10 mouse cellular contexts compared by ENCODE assay signal in the genomic region with DNA sequence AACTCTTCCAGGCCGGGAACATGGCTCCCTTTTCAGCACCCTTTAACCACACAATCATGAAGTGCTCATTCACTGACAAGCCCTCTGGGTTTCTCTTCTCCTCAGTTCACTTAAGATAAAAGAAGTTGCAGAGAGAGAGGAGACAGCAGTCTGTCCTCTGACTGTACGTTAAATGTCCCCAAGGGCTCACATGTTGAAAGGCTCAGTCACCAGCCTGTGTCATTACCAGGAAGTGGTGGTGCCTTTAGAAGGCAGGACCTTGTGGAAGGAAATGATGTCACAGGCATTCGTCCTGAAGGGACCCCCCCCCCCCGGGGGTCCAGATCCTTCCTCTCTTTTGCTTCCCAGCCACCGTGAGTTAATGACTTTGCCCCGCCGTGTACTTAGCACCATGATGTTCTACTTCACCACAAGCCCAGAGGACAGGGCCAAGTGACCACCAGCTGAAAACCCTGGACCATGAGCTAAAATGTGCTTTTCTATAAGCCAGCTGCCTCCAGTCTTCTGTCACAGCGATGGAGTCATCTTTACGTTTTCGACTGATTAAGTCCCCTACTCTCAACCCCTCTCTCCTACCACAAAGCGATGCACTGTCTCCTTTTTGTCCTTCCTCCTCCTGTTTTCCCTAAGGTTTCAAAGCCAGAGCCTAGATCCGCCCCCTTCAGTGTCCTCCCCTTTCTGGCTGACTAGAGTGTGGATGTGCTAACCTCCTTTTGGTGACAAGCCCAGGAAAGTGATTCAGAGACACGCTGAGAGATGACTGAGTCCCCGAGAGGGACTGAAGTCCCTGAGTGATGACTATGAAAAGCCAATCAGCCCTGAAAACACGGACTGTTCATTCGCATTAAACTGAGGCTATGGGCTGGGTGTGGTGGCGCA. TPM values are rescaled to one million over a fixed set of nuclear protein-coding genes. Genes with fewer than 3 reads are reported as not detected.
A peak's percentile ranks its signal among the peaks of the same experiment; 100 is the strongest.
DNase-seq lines count a peak whose midpoint lies in the region; ATAC-seq and TF ChIP-seq lines count a peak whose summit lies in the region.
"Had no signal": no experiment of that assay in that cellular context is flagged by ENCODE, and none has a peak within 500 bp of the region (broad histone marks: within the 10 kb centered on the region; RNA-seq: fewer than 3 reads in every experiment).

No protein-coding gene starts in this region.

- no peak overlapping the region; the same call in 1 of the 2 replicates for H3K4me3 ChIP-seq in G1E (ENCODE audit: low read depth, low read length)
- no peak overlapping the region for H3K4me3 ChIP-seq in forebrain, embryonic 14.5 days (ENCODE audit: low read depth, low read length)
- H3K4me3 ChIP-seq: embryonic facial prominence, embryonic 15.5 days; midbrain, embryonic 15.5 days had no signal

- no peak overlapping the region for H3K9ac ChIP-seq in forebrain, embryonic 14.5 days (ENCODE audit: low read length)
- H3K9ac ChIP-seq: embryonic facial prominence, embryonic 15.5 days; midbrain, embryonic 15.5 days had no signal

- H3K9me3 ChIP-seq in G1E (replicated peaks) = peaks cover under 1% of the 10 kb centered on the region; the same call in 1 of the 2 replicates
- no peaks in the 10 kb centered on the region for H3K9me3 ChIP-seq in forebrain, embryonic 14.5 days (replicated peaks; ENCODE audit: control insufficient read depth, low read length)
- H3K9me3 ChIP-seq: embryonic facial prominence, embryonic 15.5 days; midbrain, embryonic 15.5 days had no signal

- no peaks in the 10 kb centered on the region for H3K27me3 ChIP-seq in G1E (ENCODE audit: insufficient read depth, low read length)
- H3K27me3 ChIP-seq in forebrain, embryonic 14.5 days (replicated peaks; ENCODE audit: control insufficient read depth, insufficient read depth, low read length) = no peaks in the 10 kb centered on the region
- H3K27me3 ChIP-seq: embryonic facial prominence, embryonic 15.5 days; midbrain, embryonic 15.5 days had no signal

- no peak overlapping the region for H3K27ac ChIP-seq in forebrain, embryonic 14.5 days (ENCODE audit: low read depth, low read length)
- H3K27ac ChIP-seq: embryonic facial prominence, embryonic 15.5 days; midbrain, embryonic 15.5 days had no signal

- H3K36me3 ChIP-seq in G1E (replicated peaks) = peaks cover 4% of the 10 kb centered on the region
- H3K36me3 ChIP-seq in forebrain, embryonic 14.5 days (ENCODE audit: control insufficient read depth, insufficient read depth, low read length) = no peaks in the 10 kb centered on the region
- H3K36me3 ChIP-seq: embryonic facial prominence, embryonic 15.5 days; midbrain, embryonic 15.5 days had no signal

- no peak for TF ChIP-seq CTCF in G1E (IDR thresholded peaks at IDR 0.05; ENCODE audit: low read depth, low read length)

- no peak overlapping the region for H3K4me2 ChIP-seq in forebrain, embryonic 14.5 days (ENCODE audit: low read length)

- peaks cover 84% of the 10 kb centered on the region for H3K4me1 ChIP-seq in G1E (ENCODE audit: insufficient read depth, low read depth, low read length)
- no peaks in the 10 kb centered on the region for H3K4me1 ChIP-seq in forebrain, embryonic 14.5 days (ENCODE audit: control insufficient read depth, insufficient read depth, low read length)

- peak; percentile 38 for DNase-seq in CD4-positive helper T cell, adult 2 months (ENCODE audit: low read depth, low spot score)
- peak; percentile 30 for DNase-seq in G1E (ENCODE audit: low spot score)
- DNase-seq in gastrocnemius, postnatal 25 days = peak; percentile 48
- no peak for DNase-seq in testis, postnatal 10 days (ENCODE audit: low spot score)
- no peak for DNase-seq in embryo, embryonic 10.5 days (ENCODE audit: low spot score)
- no peak for DNase-seq in forebrain, embryonic 14.5 days (ENCODE audit: low spot score)
- DNase-seq: right cerebral cortex, postnatal 25 days had no signal

- ATAC-seq in G1E (ENCODE audit: extremely low read depth, insufficient number of reproducible peaks, low FRiP score, poor library complexity, severe bottlenecking) = 0 out of 2 replicates have a peak, but pooled peaks have one; percentile 6
- ATAC-seq in inflammation-experienced regulatory T-cells, adult 6 months = peak; percentile 55
- no peak for ATAC-seq in forebrain, embryonic 14.5 days

- 77% methylated on average over 17 of the region's 17 CpGs for WGBS in forebrain, embryonic 14.5 days

RNA-seq across cellular contexts. Expression of a gene that starts 13.7 kb away (rescaled TPM):
- 24.8 and 26.9 TPM in 2 replicates for total RNA-seq in G1E (2014; fragmentation: Nextera tagmentation)
- total RNA-seq in G1E (2017) = 57.5 and 60.6 TPM in 2 replicates
- 45.9 and 57.4 TPM in 2 replicates for polyA plus RNA-seq in G1E (2012)
- 10 to 100 TPM; 14.3 to 17.9 TPM for total RNA-seq in gastrocnemius, postnatal 25 days (2021)
- polyA plus RNA-seq in inflammation-experienced regulatory T-cells, adult 6 months (2017; shearing (Covaris generic)) = 10 to 100 TPM; 13.8 to 21.9 (median 20.6) TPM
- 76.4 and 83.3 TPM in 2 replicates for polyA plus RNA-seq in forebrain, embryonic 14.5 days (2014; fragmentation: Nextera tagmentation; extraction: Ambion mirVana)

RNA-seq across cellular contexts. Expression of a gene that starts 28.9 kb away (rescaled TPM):
- total RNA-seq in G1E (2014; fragmentation: Nextera tagmentation) (34.2 and 42.4 TPM in 2 replicates), G1E (2017) (51.3 and 53.9 TPM in 2 replicates)
- 17.5 and 24.4 TPM in 2 replicates for polyA plus RNA-seq in G1E (2012)
- total RNA-seq in gastrocnemius, postnatal 25 days (2021) = 1 to 10 TPM; 9.1 to 9.2 TPM
- 10 to 100 TPM; 52.3 to 61.9 (median 55.5) TPM for polyA plus RNA-seq in inflammation-experienced regulatory T-cells, adult 6 months (2017; shearing (Covaris generic))
- polyA plus RNA-seq in forebrain, embryonic 14.5 days (2014; fragmentation: Nextera tagmentation; extraction: Ambion mirVana) = 41.7 and 50.4 TPM in 2 replicates

RNA-seq across cellular contexts. Expression of a gene that starts 36.1 kb away (rescaled TPM):
- total RNA-seq in G1E (2014; fragmentation: Nextera tagmentation) (0.34 TPM in 1 of 2 replicates, not detected in the other), G1E (2017) (0.12 and 0.76 TPM in 2 replicates)
- 0.02 TPM in 1 of 2 replicates, not detected in the other for polyA plus RNA-seq in G1E (2012)
- total RNA-seq in gastrocnemius, postnatal 25 days (2021) = 1 to 10 TPM in 1 of 2 experiments, under 1 TPM in 1; 0.92 to 1.2 TPM
- polyA plus RNA-seq in inflammation-experienced regulatory T-cells, adult 6 months (2017; shearing (Covaris generic)) = under 1 TPM in 1 of 3 experiments, not detected in 2; 0.13 TPM
- polyA plus RNA-seq in forebrain, embryonic 14.5 days (2014; fragmentation: Nextera tagmentation; extraction: Ambion mirVana) = 0.52 and 0.67 TPM in 2 replicates

Comparison
In these comparisons a context has a peak if more than half of its experiments do, and no peak if none do; other contexts are left out.
1. DNase-seq: peak in CD4-positive helper T cell, adult 2 months (single experiment), G1E (single experiment) and gastrocnemius, postnatal 25 days (single experiment); none in testis, postnatal 10 days (single experiment), embryo, embryonic 10.5 days (single experiment) and forebrain, embryonic 14.5 days (single experiment).